Mouse (Mus musculus) heart, adult 2 months (tissue): ENCODE results near the gene Mark1. TPM values are rescaled to one million over a fixed set of nuclear protein-coding genes. Genes with fewer than 3 reads are reported as not detected.
A peak's percentile ranks its signal among the peaks of the same experiment; 100 is the strongest.

Experiments used
- DNase-seq, 2 experiments: peaks; one replicate each; pipeline ENCODE4 v3.0.0; 2021
- H3K27ac ChIP-seq: fragments of 200-600 bp; 2 replicates; pipeline ENCODE4 v1.8.1; 2022
- H3K27me3 ChIP-seq: fragments of 200-500 bp; 2 replicates; pipeline ENCODE4 v1.6.1; 2012; ENCODE audit warnings: mild to moderate bottlenecking, low read length, inconsistent platforms, mixed read lengths; ENCODE audit not compliant: control insufficient read depth, insufficient read depth
- H3K36me3 ChIP-seq: fragments of 200-500 bp; 2 replicates; pipeline ENCODE4 v1.6.1; 2012; ENCODE audit warnings: low read length, inconsistent platforms; ENCODE audit not compliant: control insufficient read depth, insufficient read depth
- H3K4me1 ChIP-seq: fragments of 200-500 bp; 2 replicates; pipeline ENCODE4 v1.6.1; 2011; ENCODE audit warnings: low read length; ENCODE audit not compliant: control insufficient read depth, insufficient read depth
- H3K4me3 ChIP-seq: fragments of 200-600 bp; 2 replicates; pipeline ENCODE4 v1.8.1; 2022
- H3K79me2 ChIP-seq: fragments of 200-500 bp; replicated peaks from 2 replicates; pipeline ENCODE4 v1.6.1; 2012; ENCODE audit warnings: mild to moderate bottlenecking, inconsistent platforms, low read length, moderate library complexity, mixed read lengths; ENCODE audit not compliant: control insufficient read depth, insufficient read depth
- H3K9ac ChIP-seq: fragments of 200-500 bp; 2 replicates; pipeline ENCODE4 v1.6.1; 2012; ENCODE audit warnings: low read depth, mild to moderate bottlenecking, control low read depth, inconsistent platforms, low read length, mixed read lengths
- CTCF ChIP-seq: fragments of 200-600 bp; IDR thresholded peaks from 2 replicates; pipeline ENCODE4 v1.8.1; 2022; ENCODE audit warnings: antibody characterized with exemption, mild to moderate bottlenecking, moderate library complexity
- EP300 ChIP-seq: fragments of 200-500 bp; IDR thresholded peaks from 2 replicates; pipeline ENCODE4 v1.6.1; 2011; ENCODE audit warnings: low read depth, low read length, control low read depth; ENCODE audit not compliant: insufficient read depth
- POLR2A ChIP-seq: fragments of 200-500 bp; IDR thresholded peaks from 2 replicates; pipeline ENCODE4 v1.6.1; 2011; ENCODE audit warnings: mild to moderate bottlenecking, low read depth, low read length, control low read depth; ENCODE audit not compliant: insufficient read depth
- WGBS: fragments of 180-500 bp; shearing (Covaris S2); methylation state at CpG from one replicate; pipeline ENCODE4 v1.1.7; 2018; 5-methylcytosine and 5-hydroxymethylcytosine counted together
- intact Hi-C: fragments of 180-260 bp; cut with DNase I; formaldehyde crosslinking; loops from one replicate; pipeline ENCODE4 v1.15.1; 2025
- polyA plus RNA-seq: library from polyadenylated mRNA; depleted of rRNA; stranded (reverse); fragments of >200 nt; gene quantifications from 2 replicates; pipeline ENCODE4 v1.2.3, GENCODE M21; 2012
- total RNA-seq, 2 experiments: library from RNA; stranded (reverse); gene quantifications; 2 replicates each; pipeline ENCODE4 v1.2.3; 2021

Mark1 gene
- total and polyA plus RNA-seq, 3 experiments, result 3.3 to 7.8 (median 6.7) TPM

GRCm38 (mm10) chr1:184870646-184871385, 128.6 kb downstream of the Mark1 start:
- H3K36me3 ChIP-seq, result no peaks in the 10 kb centered on the region
- no peaks in the 10 kb centered on the region for H3K79me2 ChIP-seq
- WGBS, result 76% methylated on average over 11 of the region's 11 CpGs
- peaks cover 11% of the 10 kb centered on the region for H3K4me1 ChIP-seq
- H3K27ac ChIP-seq, result peak overlapping the region; percentile 21; the same call in 1 of the 2 replicates
- DNase-seq, result no peak
- H3K27me3 ChIP-seq, result no peaks in the 10 kb centered on the region
- no peak overlapping the region for H3K9ac ChIP-seq
- intact Hi-C loops, result loop anchor here (2.0 kb wide), 1 partner anchor 14 kb away; no protein-coding TSS in a partner anchor
- H3K4me3 ChIP-seq, result no peak overlapping the region
- TF ChIP-seq CTCF, result no peak

- H3K36me3 ChIP-seq, result no peaks in the 10 kb centered on the region
- WGBS, result 59% methylated on average over 4 of the region's 4 CpGs
- DNase-seq, result peak in 1 of 2 experiments; percentile 49
Measured at GRCm38 (mm10) chr1:184869939-184870565, 129.3 kb downstream of the Mark1 start.

GRCm38 (mm10) chr1:184867640-184868120, 131.7 kb downstream of the Mark1 start:
- Histone ChIP-seq H3K79me2 (no peaks in the 10 kb centered on the region), H3K36me3 (no peaks in the 10 kb centered on the region), H3K9ac (no peak overlapping the region), H3K27me3 (no peaks in the 10 kb centered on the region), H3K27ac (no peak overlapping the region), H3K4me1 (peaks cover 19% of the 10 kb centered on the region), H3K4me3 (no peak overlapping the region)
- intact Hi-C loops, result loop anchor here (10.0 kb wide), 1 partner anchor 583 kb away; no protein-coding TSS in a partner anchor
- no peak for TF ChIP-seq POLR2A
- TF ChIP-seq CTCF, result no peak
- no peak for TF ChIP-seq EP300
- DNase-seq, result no peak
- 82% methylated on average over 3 of the region's 3 CpGs for WGBS

More at GRCm38 (mm10) chr1:184869939-184870565, 129.3 kb downstream of the Mark1 start:
- no peaks in the 10 kb centered on the region for H3K27me3 ChIP-seq
- intact Hi-C loops, result loop anchor here (2.0 to 10.0 kb wide), 2 partner anchors 13 to 585 kb away; no protein-coding TSS in a partner anchor
- H3K79me2 ChIP-seq, result no peaks in the 10 kb centered on the region
- no peak overlapping the region for H3K4me3 ChIP-seq
- peaks cover 14% of the 10 kb centered on the region for H3K4me1 ChIP-seq
- peak overlapping the region; percentile 52 for H3K27ac ChIP-seq
- H3K9ac ChIP-seq, result no peak overlapping the region
- TF ChIP-seq CTCF (no peak), EP300 (no peak), POLR2A (no peak)

GRCm38 (mm10) chr1:184864381-184864801, 135.0 kb downstream of the Mark1 start:
- H3K4me1 ChIP-seq, result peaks cover 18% of the 10 kb centered on the region
- TF ChIP-seq EP300, result no peak
- TF ChIP-seq POLR2A, result no peak
- no peak for TF ChIP-seq CTCF
- peak; percentile 63 to 77 for DNase-seq
- H3K4me3 ChIP-seq, result no peak overlapping the region
- no peaks in the 10 kb centered on the region for H3K36me3 ChIP-seq
- H3K79me2 ChIP-seq, result no peaks in the 10 kb centered on the region
- H3K27ac ChIP-seq, result peak overlapping the region; percentile 82
- H3K9ac ChIP-seq, result no peak overlapping the region
- intact Hi-C loops, result loop anchor here (10.0 kb wide), 1 partner anchor 580 kb away; no protein-coding TSS in a partner anchor
- no peaks in the 10 kb centered on the region for H3K27me3 ChIP-seq
- WGBS, result 34% methylated on average over 7 of the region's 7 CpGs

GRCm38 (mm10) chr1:184862636-184863035, 136.7 kb downstream of the Mark1 start:
- no peak overlapping the region for H3K9ac ChIP-seq
- H3K27ac ChIP-seq, result no peak overlapping the region
- WGBS, result 84% methylated on average over 6 of the region's 6 CpGs
- peaks cover 18% of the 10 kb centered on the region for H3K4me1 ChIP-seq
- no peak for DNase-seq
- intact Hi-C loops, result loop anchor here (10.0 kb wide), 1 partner anchor 578 kb away; no protein-coding TSS in a partner anchor
- no peaks in the 10 kb centered on the region for H3K27me3 ChIP-seq
- no peaks in the 10 kb centered on the region for H3K36me3 ChIP-seq
- no peak for TF ChIP-seq CTCF
- TF ChIP-seq POLR2A, result no peak
- no peak for TF ChIP-seq EP300
- H3K4me3 ChIP-seq, result no peak overlapping the region
- H3K79me2 ChIP-seq, result no peaks in the 10 kb centered on the region

GRCm38 (mm10) chr1:184861551-184861950, 137.8 kb downstream of the Mark1 start:
- H3K36me3 ChIP-seq, result no peaks in the 10 kb centered on the region
- H3K4me1 ChIP-seq, result peaks cover 18% of the 10 kb centered on the region
- 57% methylated on average over 2 of the region's 2 CpGs for whole genome bisulfite sequencing
- H3K27me3 ChIP-seq, result no peaks in the 10 kb centered on the region
- H3K27ac ChIP-seq, result no peak overlapping the region
- H3K79me2 ChIP-seq, result no peaks in the 10 kb centered on the region
- intact Hi-C loops, result loop anchor here (10.0 kb wide), 1 partner anchor 577 kb away; no protein-coding TSS in a partner anchor
- no peak overlapping the region for H3K9ac ChIP-seq
- no peak for DNase-seq
- H3K4me3 ChIP-seq, result no peak overlapping the region
- TF ChIP-seq CTCF (no peak), POLR2A (no peak)
